Mouse (Mus musculus) heart, embryonic 12.5 days (tissue): Measurements from ENCODE around the gene Acvr1b. TPM values are rescaled to one million over a fixed set of nuclear protein-coding genes. Genes with fewer than 3 reads are reported as not detected.

Experiments used
- ATAC-seq: fragments of 200-750 bp; cut with Nextera tagmentation; 2 replicates; pipeline ENCODE4 v1.8.0; 2017; ENCODE audit warnings: moderate TSS enrichment, moderate library complexity; ENCODE audit not compliant: insufficient number of reproducible peaks, low FRiP score
- H3K27ac ChIP-seq: fragments of 300-500 bp; sonication (generic); 2 replicates; pipeline ENCODE4 v1.5.1; 2016; ENCODE audit warnings: mild to moderate bottlenecking, moderate library complexity; ENCODE audit not compliant: poor library complexity, severe bottlenecking
- H3K27me3 ChIP-seq: fragments of 300-500 bp; sonication (generic); replicated peaks from 2 replicates; pipeline ENCODE4 v1.6.1; 2016; ENCODE audit warnings: mild to moderate bottlenecking, moderate library complexity
- H3K36me3 ChIP-seq: fragments of 300-500 bp; sonication (generic); 2 replicates; pipeline ENCODE4 v1.6.1; 2016; ENCODE audit warnings: mild to moderate bottlenecking, moderate library complexity
- H3K4me1 ChIP-seq: fragments of 300-500 bp; sonication (generic); replicated peaks from 2 replicates; pipeline ENCODE4 v1.6.1; 2016; ENCODE audit warnings: mild to moderate bottlenecking
- H3K4me2 ChIP-seq: fragments of 300-500 bp; sonication (generic); 2 replicates; pipeline ENCODE4 v1.6.1; 2016; ENCODE audit warnings: mild to moderate bottlenecking, moderate library complexity
- H3K4me3 ChIP-seq: fragments of 300-500 bp; sonication (generic); 2 replicates; pipeline ENCODE4 v1.5.1; 2016; ENCODE audit warnings: mild to moderate bottlenecking
- H3K9ac ChIP-seq: fragments of 300-500 bp; sonication (generic); 2 replicates; pipeline ENCODE4 v1.6.1; 2016; ENCODE audit warnings: mild to moderate bottlenecking, moderate library complexity
- H3K9me3 ChIP-seq: fragments of 300-500 bp; sonication (generic); replicated peaks from 2 replicates; pipeline ENCODE4 v1.6.1; 2016; ENCODE audit warnings: mild to moderate bottlenecking, moderate library complexity
- WGBS: fragments of 180-500 bp; shearing (Covaris S2); methylation state at CpG from one replicate; pipeline ENCODE4 v1.1.7; 2016; 5-methylcytosine and 5-hydroxymethylcytosine counted together
- polyA plus RNA-seq: library from polyadenylated mRNA; unstranded; fragments of >200 nt; fragmentation: Nextera tagmentation; extraction: Ambion mirVana; gene quantifications from 2 replicates; pipeline ENCODE4 v1.2.1, GENCODE M21; 2016

The Acvr1b gene
- polyA plus RNA-seq, 1 experiment from 2014 or later: 6.8 TPM

GRCm38 (mm10) chr15:101240799-101241204 lies 66.9 kb downstream of the Acvr1b start:
- peak overlapping the region; percentile 32 for H3K4me3 ChIP-seq
- ATAC-seq: peak; percentile 68
- H3K4me1 ChIP-seq: peaks cover 35% of the 10 kb centered on the region
- 5% methylated on average over 10 of the region's 10 CpGs for WGBS
- H3K36me3 ChIP-seq: no peaks in the 10 kb centered on the region
- peak overlapping the region; percentile 99 for H3K27ac ChIP-seq
- peak overlapping the region; percentile 67 for H3K9ac ChIP-seq
- H3K9me3 ChIP-seq: no peaks in the 10 kb centered on the region
- no peaks in the 10 kb centered on the region for H3K27me3 ChIP-seq
- peak overlapping the region; percentile 70 for H3K4me2 ChIP-seq

DNA sequence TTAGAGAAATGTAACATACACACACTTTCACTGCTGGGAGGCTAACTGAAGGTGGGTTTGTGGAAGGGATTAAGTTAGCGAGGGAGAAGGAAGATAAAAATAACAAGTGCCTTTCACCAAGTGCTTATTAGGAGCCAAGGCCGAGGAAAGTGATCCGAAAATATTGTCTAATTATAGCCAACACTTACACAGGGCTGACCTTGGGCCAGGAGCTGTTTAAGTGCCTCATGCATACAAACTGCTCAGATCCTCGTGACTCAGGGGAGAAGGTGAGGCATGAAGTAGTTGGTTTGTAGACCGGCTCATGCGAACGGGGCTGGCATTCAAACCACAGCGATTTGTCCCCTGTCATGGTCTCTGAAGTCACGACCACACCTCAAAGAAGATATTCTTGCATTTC lies 67.4 kb downstream of the Acvr1b start:
- H3K9me3 ChIP-seq: no peaks in the 10 kb centered on the region
- WGBS: 23% methylated on average over 9 of the region's 9 CpGs
- peak overlapping the region; percentile 67 for H3K9ac ChIP-seq
- no peaks in the 10 kb centered on the region for H3K27me3 ChIP-seq
- peak overlapping the region; percentile 99 for H3K27ac ChIP-seq
- H3K36me3 ChIP-seq: no peaks in the 10 kb centered on the region
- peak; percentile 23; the same call in 1 of the 2 replicates for ATAC-seq
- H3K4me1 ChIP-seq: peaks cover 32% of the 10 kb centered on the region
- peak overlapping the region; percentile 70 for H3K4me2 ChIP-seq
- peak overlapping the region; percentile 32 for H3K4me3 ChIP-seq

DNA sequence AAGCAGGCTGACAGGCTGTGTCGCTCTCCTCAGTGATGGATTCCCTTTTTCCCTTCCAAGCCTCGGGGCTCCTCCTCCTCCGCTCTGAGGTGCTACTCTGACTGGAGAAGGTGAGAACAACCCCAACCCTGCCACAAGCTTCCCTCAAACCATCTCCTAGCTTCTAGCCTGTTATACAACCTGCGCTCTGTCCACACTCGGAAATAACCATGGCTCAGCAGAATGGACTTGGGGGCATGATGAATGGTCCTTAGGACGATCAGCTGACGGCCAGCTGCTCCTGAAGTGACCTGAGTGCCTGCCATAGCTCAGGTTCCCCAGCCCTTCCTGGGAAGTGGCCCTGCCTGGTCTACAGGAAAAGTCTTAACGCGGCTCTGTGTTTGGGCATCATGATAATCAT lies 68.0 kb downstream of the Acvr1b start:
- WGBS: 49% methylated on average over 9 of the region's 9 CpGs
- H3K4me2 ChIP-seq: peak overlapping the region; percentile 70
- no peaks in the 10 kb centered on the region for H3K36me3 ChIP-seq
- peak overlapping the region; percentile 67 for H3K9ac ChIP-seq
- peaks cover 35% of the 10 kb centered on the region for H3K4me1 ChIP-seq
- no peak for ATAC-seq
- H3K9me3 ChIP-seq: no peaks in the 10 kb centered on the region
- peak overlapping the region; percentile 99 for H3K27ac ChIP-seq
- H3K4me3 ChIP-seq: no peak overlapping the region
- no peaks in the 10 kb centered on the region for H3K27me3 ChIP-seq

DNA sequence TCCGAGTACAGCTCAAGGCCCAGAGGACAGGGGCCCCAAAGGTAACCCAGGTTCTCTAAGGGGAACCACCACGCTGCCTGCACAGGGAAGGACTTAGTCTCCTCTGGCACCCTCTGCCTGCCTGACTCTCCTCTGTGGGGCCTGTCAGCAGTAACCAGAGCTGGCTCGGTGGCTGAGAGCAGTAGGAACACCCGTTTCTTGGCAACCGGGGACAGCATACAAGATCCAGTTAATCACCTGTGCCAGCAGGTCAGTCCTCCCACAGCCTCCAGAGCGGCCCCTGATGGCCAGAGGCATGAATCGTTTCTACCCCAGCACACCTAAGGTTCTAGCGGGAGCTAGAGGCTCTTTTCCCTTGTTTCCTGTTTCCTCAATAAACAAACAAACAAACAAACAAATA lies 68.8 kb downstream of the Acvr1b start:
- 31% methylated on average over 8 of the region's 8 CpGs for WGBS
- Histone ChIP-seq H3K4me1 (peaks cover 42% of the 10 kb centered on the region), H3K27ac (peak overlapping the region; percentile 99), H3K9me3 (no peaks in the 10 kb centered on the region), H3K9ac (peak overlapping the region; percentile 67), H3K27me3 (no peaks in the 10 kb centered on the region), H3K4me3 (no peak overlapping the region), H3K36me3 (no peaks in the 10 kb centered on the region), H3K4me2 (peak overlapping the region; percentile 27; the same call in 1 of the 2 replicates)
- ATAC-seq: no peak

GRCm38 (mm10) chr15:101244012-101244411 lies 70.1 kb downstream of the Acvr1b start:
- Histone ChIP-seq H3K9ac (no peak overlapping the region), H3K36me3 (no peaks in the 10 kb centered on the region), H3K4me1 (peaks cover 47% of the 10 kb centered on the region), H3K4me2 (no peak overlapping the region), H3K27me3 (no peaks in the 10 kb centered on the region), H3K4me3 (no peak overlapping the region), H3K9me3 (no peaks in the 10 kb centered on the region), H3K27ac (no peak overlapping the region)
- WGBS: 57% methylated on average over 3 of the region's 3 CpGs
- no peak for ATAC-seq

DNA sequence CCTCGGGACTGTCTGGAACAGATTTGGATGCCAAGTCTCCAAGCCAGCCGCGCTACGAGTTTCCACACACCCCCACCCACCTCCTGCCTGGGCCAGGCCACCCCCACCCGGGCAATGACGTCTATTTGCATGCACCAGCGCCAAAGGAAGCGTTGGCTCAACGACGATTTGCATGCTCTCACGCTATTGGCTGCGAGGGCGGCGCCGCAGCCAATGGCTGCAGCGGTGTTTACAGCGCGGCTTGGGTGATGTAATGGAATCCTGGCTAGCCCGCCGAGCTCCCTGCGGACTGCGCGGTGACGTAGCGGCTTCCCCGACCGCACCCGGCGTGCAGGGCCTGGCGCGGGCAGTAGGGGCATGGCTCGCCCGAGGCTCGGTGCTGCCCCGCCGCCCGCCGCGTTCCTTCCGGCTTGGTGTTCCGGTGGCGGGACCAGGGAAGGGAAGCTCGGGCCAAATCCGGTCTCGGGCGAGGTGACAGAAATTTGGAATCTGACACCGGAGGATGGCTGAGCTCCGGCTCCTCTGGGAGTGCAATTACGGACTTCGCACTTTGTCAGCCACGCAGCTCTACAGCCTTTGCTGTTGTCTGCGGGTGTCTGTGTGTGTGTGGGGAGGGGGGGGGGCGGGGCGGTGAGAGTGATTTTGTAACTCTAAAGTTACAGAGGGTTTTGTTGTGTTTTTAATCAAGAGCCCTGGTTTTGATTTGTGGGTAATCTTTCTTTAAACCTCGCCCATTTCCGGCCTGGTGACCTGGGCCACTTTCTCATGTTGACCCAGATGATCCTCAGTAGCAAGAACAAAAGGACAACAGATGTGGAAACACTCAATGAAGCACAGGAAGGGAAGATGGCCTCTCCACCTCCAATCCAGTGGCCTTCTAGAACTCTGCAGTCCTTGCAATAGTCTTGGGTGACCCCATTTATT lies 72.6 kb downstream of the Acvr1b start:
- WGBS: 2% methylated on average over 56 of the region's 56 CpGs
- ATAC-seq: peak; percentile 98
- peaks cover 38% of the 10 kb centered on the region for H3K4me1 ChIP-seq
- H3K9me3 ChIP-seq: no peaks in the 10 kb centered on the region
- H3K4me2 ChIP-seq: peak overlapping the region; percentile 59
- H3K27ac ChIP-seq: peak overlapping the region; percentile 94
- H3K4me3 ChIP-seq: peak overlapping the region; percentile 46
- no peaks in the 10 kb centered on the region for H3K36me3 ChIP-seq
- no peaks in the 10 kb centered on the region for H3K27me3 ChIP-seq
- peak overlapping the region; percentile 66 for H3K9ac ChIP-seq

GRCm38 (mm10) chr15:101247155-101247498 lies 73.3 kb downstream of the Acvr1b start:
- peaks cover 32% of the 10 kb centered on the region for H3K4me1 ChIP-seq
- no peaks in the 10 kb centered on the region for H3K36me3 ChIP-seq
- H3K4me2 ChIP-seq: peak overlapping the region; percentile 59
- no peak for ATAC-seq
- H3K27ac ChIP-seq: peak overlapping the region; percentile 94
- no peaks in the 10 kb centered on the region for H3K9me3 ChIP-seq
- no peak overlapping the region for H3K9ac ChIP-seq
- no peak overlapping the region for H3K4me3 ChIP-seq
- 72% methylated on average over 1 of the region's 1 CpGs for WGBS
- H3K27me3 ChIP-seq: no peaks in the 10 kb centered on the region

DNA sequence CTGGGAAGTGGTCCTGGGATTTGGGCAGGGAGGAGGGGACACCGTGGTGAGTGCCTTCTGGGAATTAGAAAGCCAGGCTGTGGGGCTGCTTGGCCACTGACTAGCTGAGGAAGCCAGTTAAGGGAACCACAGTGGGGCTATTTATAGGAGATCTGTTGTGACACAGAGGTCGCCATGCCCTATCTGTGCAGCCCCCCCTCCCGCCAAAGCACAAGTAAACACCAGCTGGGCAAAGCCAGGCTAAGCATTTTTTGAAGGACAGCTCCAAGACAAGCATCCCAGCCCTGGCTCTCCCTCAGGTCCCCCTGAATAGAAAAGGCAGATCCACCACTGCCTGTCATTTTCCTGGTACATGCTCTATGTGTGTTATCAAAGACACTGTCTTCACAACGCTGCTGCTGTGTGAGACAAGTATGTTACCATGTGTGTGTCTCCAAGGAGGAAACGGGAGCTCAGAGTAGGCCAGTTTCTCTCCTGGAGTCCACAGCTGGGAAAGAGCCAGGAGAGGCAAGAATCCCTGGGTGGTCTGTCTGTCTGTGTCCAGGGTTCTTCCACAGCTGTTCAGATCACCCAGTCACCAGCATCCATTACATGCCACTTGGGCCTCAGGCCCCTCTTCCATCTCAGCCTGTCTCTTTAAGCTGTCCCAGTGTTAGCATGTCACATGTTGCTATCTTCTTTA lies 74.3 kb downstream of the Acvr1b start:
- peak overlapping the region; percentile 92 for H3K27ac ChIP-seq
- ATAC-seq: no peak
- peak overlapping the region; percentile 34 for H3K4me2 ChIP-seq
- 12% methylated on average over 5 of the region's 5 CpGs for WGBS
- H3K9me3 ChIP-seq: no peaks in the 10 kb centered on the region
- peaks cover 27% of the 10 kb centered on the region for H3K4me1 ChIP-seq
- no peak overlapping the region for H3K4me3 ChIP-seq
- peak overlapping the region; percentile 52; the same call in 1 of the 2 replicates for H3K9ac ChIP-seq
- no peaks in the 10 kb centered on the region for H3K36me3 ChIP-seq
- no peaks in the 10 kb centered on the region for H3K27me3 ChIP-seq

GRCm38 (mm10) chr15:101250220-101250800 lies 76.4 kb downstream of the Acvr1b start:
- H3K9ac ChIP-seq: no peak overlapping the region
- H3K9me3 ChIP-seq: no peaks in the 10 kb centered on the region
- H3K4me2 ChIP-seq: no peak overlapping the region
- no peak overlapping the region for H3K27ac ChIP-seq
- no peak for ATAC-seq
- no peaks in the 10 kb centered on the region for H3K36me3 ChIP-seq
- no peaks in the 10 kb centered on the region for H3K27me3 ChIP-seq
- H3K4me3 ChIP-seq: no peak overlapping the region
- WGBS: 66% methylated on average over 9 of the region's 9 CpGs
- H3K4me1 ChIP-seq: peaks cover 39% of the 10 kb centered on the region

GRCm38 (mm10) chr15:101251930-101252329 lies 78.1 kb downstream of the Acvr1b start:
- Histone ChIP-seq H3K9me3 (no peaks in the 10 kb centered on the region), H3K4me1 (peaks cover 49% of the 10 kb centered on the region)

GRCm38 (mm10) chr15:101252614-101253013 lies 78.7 kb downstream of the Acvr1b start:
- H3K9me3 ChIP-seq: no peaks in the 10 kb centered on the region
- 71% methylated on average over 6 of the region's 6 CpGs for WGBS
- peaks cover 45% of the 10 kb centered on the region for H3K4me1 ChIP-seq
- no peak for ATAC-seq
- H3K27ac ChIP-seq: no peak overlapping the region
- H3K4me2 ChIP-seq: no peak overlapping the region
- no peaks in the 10 kb centered on the region for H3K36me3 ChIP-seq
- H3K9ac ChIP-seq: no peak overlapping the region
- H3K27me3 ChIP-seq: no peaks in the 10 kb centered on the region
- no peak overlapping the region for H3K4me3 ChIP-seq

More at GRCm38 (mm10) chr15:101251930-101252329, 78.1 kb downstream of the Acvr1b start:
- no peaks in the 10 kb centered on the region for H3K27me3 ChIP-seq
- H3K4me3 ChIP-seq: no peak overlapping the region
- no peak for ATAC-seq
- no peaks in the 10 kb centered on the region for H3K36me3 ChIP-seq
- H3K9ac ChIP-seq: no peak overlapping the region
- no peak overlapping the region for H3K27ac ChIP-seq
- WGBS: 87% methylated on average over 5 of the region's 5 CpGs
- H3K4me2 ChIP-seq: no peak overlapping the region
